Mouse (Mus musculus) megakaryocyte progenitor cell, adult 5-6 weeks (primary cell): ENCODE data around the gene Tmbim6. TPM values are rescaled to one million over a fixed set of nuclear protein-coding genes. Genes with fewer than 3 reads are reported as not detected.
"Not testable (repeated sequence)": the region's sequence is repeated elsewhere in the genome, so short reads cannot be mapped to it uniquely, and the experiment has no call there.

Experiments used
- ATAC-seq: replicated peaks from 2 replicates; pipeline ENCODE4 v1.8.0; 2016; ENCODE audit warnings: mild to moderate bottlenecking, moderate TSS enrichment, inconsistent platforms; ENCODE audit not compliant: poor library complexity
- total RNA-seq, 2 experiments: library from RNA; stranded (forward) in 1 of 2; stranded (reverse) in 1 of 2; fragments of 157-497, 149-512 nt in 1 of 2; fragments of 200-1000 nt in 1 of 2; gene quantifications; 2 replicates each; pipeline versions ENCODE4 v1.2.3 to v1.2.4; 2015 to 2017

Tmbim6 gene
- total RNA-seq, 2 experiments from 2014 or later: 187 to 381 TPM

GRCm38 (mm10) chr15:99416957-99417356 is 24.3 kb downstream of the Tmbim6 start:
- ATAC-seq: no peak

- ATAC-seq: no peak
These were observed 25.1 kb downstream of the Tmbim6 start for GRCm38 (mm10) chr15:99417692-99418271.

GRCm38 (mm10) chr15:99420101-99420500 is 27.4 kb downstream of the Tmbim6 start:
- no peak for ATAC-seq

- ATAC-seq: peak; percentile 7; the same call in 1 of the 2 replicates
These were observed 27.9 kb downstream of the Tmbim6 start for GRCm38 (mm10) chr15:99420521-99421014.

- peak; percentile 62 for ATAC-seq
These were observed 28.5 kb downstream of the Tmbim6 start for GRCm38 (mm10) chr15:99421152-99421551.

- ATAC-seq: no peak
These were observed 29.0 kb downstream of the Tmbim6 start for GRCm38 (mm10) chr15:99421676-99422075.

- ATAC-seq: no peak
These were observed 29.9 kb downstream of the Tmbim6 start for GRCm38 (mm10) chr15:99422551-99422950.

GRCm38 (mm10) chr15:99423131-99423530 is 30.4 kb downstream of the Tmbim6 start:
- ATAC-seq: no peak

- ATAC-seq: no peak
These were observed 31.2 kb downstream of the Tmbim6 start for GRCm38 (mm10) chr15:99423884-99424283.

- no peak for ATAC-seq
These were observed 37.7 kb downstream of the Tmbim6 start for GRCm38 (mm10) chr15:99430394-99430793.

GRCm38 (mm10) chr15:99431063-99431462 is 38.4 kb downstream of the Tmbim6 start:
- ATAC-seq: no peak

- ATAC-seq: no peak
These were observed 38.8 kb downstream of the Tmbim6 start for GRCm38 (mm10) chr15:99431504-99431903.

GRCm38 (mm10) chr15:99431967-99432366 is 39.3 kb downstream of the Tmbim6 start:
- ATAC-seq: no peak

- ATAC-seq: no peak
These were observed 40.5 kb downstream of the Tmbim6 start for GRCm38 (mm10) chr15:99433081-99433718.

GRCm38 (mm10) chr15:99433913-99434312 is 41.2 kb downstream of the Tmbim6 start:
- ATAC-seq: no peak

- ATAC-seq: no peak
These were observed 46.5 kb downstream of the Tmbim6 start for GRCm38 (mm10) chr15:99438966-99439698.

- no peak for ATAC-seq
These were observed 47.6 kb downstream of the Tmbim6 start for GRCm38 (mm10) chr15:99440112-99440815.

GRCm38 (mm10) chr15:99440816-99441457 is 48.3 kb downstream of the Tmbim6 start:
- ATAC-seq: no peak

- no peak for ATAC-seq
These were observed 49.7 kb downstream of the Tmbim6 start for GRCm38 (mm10) chr15:99442358-99442757.

GRCm38 (mm10) chr15:99445567-99445966 is 52.9 kb downstream of the Tmbim6 start:
- no peak for ATAC-seq

GRCm38 (mm10) chr15:99446136-99446535 is 53.5 kb downstream of the Tmbim6 start:
- not testable (repeated sequence) for ATAC-seq
